Comparison of ENCODE assay signal across 9 mouse cellular contexts in the genomic region with DNA sequence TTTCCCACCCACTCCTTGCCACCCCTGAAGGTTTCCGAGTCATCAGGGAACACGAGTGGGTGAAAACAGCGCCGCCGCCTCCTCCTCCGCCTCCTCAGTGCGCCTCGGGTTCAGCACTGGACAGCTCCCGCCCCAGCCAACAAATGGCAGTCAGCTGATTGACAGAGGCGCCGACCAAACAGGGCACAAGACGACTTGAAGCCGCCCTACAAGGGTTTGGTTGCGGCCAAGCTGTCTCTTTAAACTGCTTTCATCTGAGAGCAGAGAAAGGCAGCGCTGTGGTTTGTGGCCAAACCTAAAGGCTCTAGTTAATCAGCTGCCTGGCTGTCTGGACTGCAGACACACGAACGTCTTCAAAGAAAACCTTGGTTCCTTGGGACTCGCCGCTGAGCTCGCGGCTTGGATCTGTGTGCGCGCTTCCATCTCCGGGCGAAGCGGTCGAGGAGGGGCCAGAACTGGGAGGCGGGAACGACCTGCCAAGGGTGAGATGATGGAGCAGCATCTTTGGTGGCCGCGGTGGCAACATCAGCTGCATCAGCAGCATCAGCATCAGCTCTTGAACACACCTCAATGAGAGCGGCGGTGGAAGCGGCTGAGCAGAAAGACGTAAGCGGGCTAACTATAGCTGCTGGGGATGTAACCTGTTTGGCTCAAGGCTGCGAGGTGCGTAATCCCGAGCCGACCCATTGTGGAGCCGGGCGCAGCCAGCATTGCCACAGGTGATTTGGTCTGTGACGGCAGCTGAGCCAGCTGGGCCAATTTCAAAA. TPM values are rescaled to one million over a fixed set of nuclear protein-coding genes. Genes with fewer than 3 reads are reported as not detected.
DNase-seq lines count a peak whose midpoint lies in the region; ATAC-seq lines count a peak whose summit lies in the region.
"Had no signal": no experiment of that assay in that cellular context is flagged by ENCODE, and none has a peak within 500 bp of the region (broad histone marks: within the 10 kb centered on the region; RNA-seq: fewer than 3 reads in every experiment).

Gene Gpr158 (plus strand): TSS at position 198 of the 767 bp plus-strand sequence.

- WGBS in forebrain, embryonic 12.5 days: 1% methylated on average over 43 of the region's 43 CpGs
- 3% methylated on average over 43 of the region's 43 CpGs for WGBS in heart, embryonic 16.5 days
- WGBS in limb, embryonic 15.5 days: 3% methylated on average over 43 of the region's 43 CpGs
- whole genome bisulfite sequencing in neural tube, embryonic 11.5 days: 1% methylated on average over 43 of the region's 43 CpGs

- peaks cover 12% of the 10 kb centered on the region for H3K4me1 ChIP-seq in forebrain, embryonic 12.5 days
- no peaks in the 10 kb centered on the region for H3K4me1 ChIP-seq in heart, embryonic 16.5 days (ENCODE audit: control insufficient read depth, insufficient read depth, low read length)
- peaks cover 6% of the 10 kb centered on the region; the same call in 1 of the 2 replicates for H3K4me1 ChIP-seq in limb, embryonic 15.5 days
- H3K4me1 ChIP-seq in neural tube, embryonic 11.5 days (ENCODE audit: control insufficient read depth, insufficient read depth, low read length): peaks cover 7% of the 10 kb centered on the region; the same call in 1 of the 2 replicates

- peak within 1 kb of the TSS; percentile 86 for H3K4me2 ChIP-seq in forebrain, embryonic 12.5 days
- peak within 1 kb of the TSS; percentile 61 for H3K4me2 ChIP-seq in heart, embryonic 16.5 days (ENCODE audit: low read depth, low read length)
- peak within 1 kb of the TSS; percentile 66 for H3K4me2 ChIP-seq in limb, embryonic 15.5 days
- H3K4me2 ChIP-seq in neural tube, embryonic 11.5 days (ENCODE audit: low read depth): peak within 1 kb of the TSS; percentile 40

- H3K27me3 ChIP-seq in forebrain, embryonic 12.5 days: peaks cover 34% of the 10 kb centered on the region
- H3K27me3 ChIP-seq in heart, embryonic 16.5 days (ENCODE audit: control insufficient read depth, insufficient read depth, low read length): peaks cover 33% of the 10 kb centered on the region
- peaks cover 34% of the 10 kb centered on the region for H3K27me3 ChIP-seq in limb, embryonic 15.5 days
- peaks cover 15% of the 10 kb centered on the region for H3K27me3 ChIP-seq in neural tube, embryonic 11.5 days (ENCODE audit: control insufficient read depth, insufficient read depth, low read length)

- ATAC-seq in forebrain, embryonic 12.5 days (ENCODE audit: low FRiP score): peak; percentile 99
- ATAC-seq in heart, embryonic 16.5 days (replicated peaks; ENCODE audit: extremely low read depth, insufficient read depth, low FRiP score): peak; percentile 85
- ATAC-seq in limb, embryonic 15.5 days (ENCODE audit: insufficient number of reproducible peaks, low FRiP score, low TSS enrichment, low read depth): 0 out of 2 replicates have a peak, but pooled peaks have one; percentile 63
- ATAC-seq in neural tube, embryonic 11.5 days (ENCODE audit: insufficient read depth, low FRiP score, low TSS enrichment): peak; percentile 97

- H3K9me3 ChIP-seq in forebrain, embryonic 12.5 days: no peaks in the 10 kb centered on the region
- H3K9me3 ChIP-seq in heart, embryonic 16.5 days (replicated peaks; ENCODE audit: control insufficient read depth, low read length): no peaks in the 10 kb centered on the region
- H3K9me3 ChIP-seq in limb, embryonic 15.5 days: no peaks in the 10 kb centered on the region
- H3K9me3 ChIP-seq in neural tube, embryonic 11.5 days (ENCODE audit: control insufficient read depth, low read length): no peaks in the 10 kb centered on the region

- peak; percentile 7 for DNase-seq in 3134 (ENCODE audit: extremely low read depth, insufficient read length, low spot score)
- DNase-seq in c-Kit-positive CD71-positive TER-119-negative erythroid progenitor cells, embryonic 14.5 days (ENCODE audit: low read depth): peak; percentile 37
- peak; percentile 94 for DNase-seq in kidney, postnatal 10 days
- peak; percentile 90 for DNase-seq in neural tube, embryonic 11.5 days (ENCODE audit: low spot score)
- peak; percentile 33 for DNase-seq in thymus, postnatal 25 days

- H3K27ac ChIP-seq in forebrain, embryonic 12.5 days: 0 out of 2 replicates have a peak within 1 kb of the TSS, but pooled peaks have one; percentile 36
- H3K27ac ChIP-seq in heart, embryonic 16.5 days (ENCODE audit: low read length): no peak within 1 kb of the TSS
- no peak within 1 kb of the TSS for H3K27ac ChIP-seq in limb, embryonic 15.5 days
- no peak within 1 kb of the TSS for H3K27ac ChIP-seq in neural tube, embryonic 11.5 days (ENCODE audit: low read depth, low read length)

- H3K36me3 ChIP-seq in forebrain, embryonic 12.5 days (replicated peaks): no peaks in the 10 kb centered on the region
- H3K36me3 ChIP-seq in heart, embryonic 16.5 days (ENCODE audit: control insufficient read depth, insufficient read depth): no peaks in the 10 kb centered on the region
- H3K36me3 ChIP-seq in limb, embryonic 15.5 days: no peaks in the 10 kb centered on the region
- H3K36me3 ChIP-seq in neural tube, embryonic 11.5 days (ENCODE audit: control insufficient read depth, insufficient read depth, low read length): no peaks in the 10 kb centered on the region

- H3K4me3 ChIP-seq in forebrain, embryonic 12.5 days (replicated peaks): peak within 1 kb of the TSS; percentile 55
- H3K4me3 ChIP-seq in heart, embryonic 16.5 days (ENCODE audit: low read length): peak within 1 kb of the TSS; percentile 39
- H3K4me3 ChIP-seq in limb, embryonic 15.5 days: peak within 1 kb of the TSS; percentile 39
- peak within 1 kb of the TSS; percentile 34 for H3K4me3 ChIP-seq in neural tube, embryonic 11.5 days (ENCODE audit: low read depth, low read length)

- H3K9ac ChIP-seq in forebrain, embryonic 12.5 days: peak within 1 kb of the TSS; percentile 56
- H3K9ac ChIP-seq in heart, embryonic 16.5 days (ENCODE audit: low read length): no peak within 1 kb of the TSS
- H3K9ac ChIP-seq in limb, embryonic 15.5 days: no peak within 1 kb of the TSS
- H3K9ac ChIP-seq in neural tube, embryonic 11.5 days (ENCODE audit: low read length): 0 out of 2 replicates have a peak within 1 kb of the TSS, but pooled peaks have one; percentile 0

RNA-seq across cellular contexts. Expression of gene Gpr158, which starts in this region (rescaled TPM):
- 0.60 and 0.90 TPM in 2 replicates for polyA plus RNA-seq in forebrain, embryonic 12.5 days (2016; fragmentation: Nextera tagmentation; extraction: Ambion mirVana)
- 0.02 and 0.03 TPM in 2 replicates for polyA plus RNA-seq in heart, embryonic 16.5 days (2015; fragmentation: Nextera tagmentation; extraction: Ambion mirVana)
- polyA plus RNA-seq in limb, embryonic 15.5 days (2015; fragmentation: Nextera tagmentation; extraction: Ambion mirVana): 0.04 and 0.05 TPM in 2 replicates
- polyA plus RNA-seq in neural tube, embryonic 11.5 days (2014; fragmentation: Nextera tagmentation; extraction: Ambion mirVana): 0.25 and 0.30 TPM in 2 replicates
- polyA plus RNA-seq: spleen, adult 2 months had no signal

Comparison
In these comparisons a context has a peak if more than half of its experiments do, and no peak if none do; other contexts are left out.
1. Peak in ATAC-seq, H3K4me3 ChIP-seq, H3K27ac ChIP-seq, H3K9ac ChIP-seq and H3K4me2 ChIP-seq in forebrain, embryonic 12.5 days; RNA of the gene not detected or under 1 TPM.
2. Peak in ATAC-seq, H3K4me3 ChIP-seq and H3K4me2 ChIP-seq in heart, embryonic 16.5 days; RNA of the gene not detected or under 1 TPM.
3. Peak in ATAC-seq, H3K4me3 ChIP-seq and H3K4me2 ChIP-seq in limb, embryonic 15.5 days; RNA of the gene not detected or under 1 TPM.
4. Peak in DNase-seq, ATAC-seq, H3K4me3 ChIP-seq, H3K9ac ChIP-seq and H3K4me2 ChIP-seq in neural tube, embryonic 11.5 days; RNA of the gene not detected or under 1 TPM.
5. DNase-seq: peak in every context shown above with its lines; median percentile 94 in kidney, postnatal 10 days; 90 in neural tube, embryonic 11.5 days; 37 in c-Kit-positive CD71-positive TER-119-negative erythroid progenitor cells, embryonic 14.5 days; 33 in thymus, postnatal 25 days; 7 in 3134.